Mouse (Mus musculus) c-Kit-positive CD71-negative TER-119-negative erythroid progenitor cells, embryonic 14.5 days (primary cell): Measurements from ENCODE around the gene Sec31a.
A peak's percentile ranks its signal among the peaks of the same experiment; 100 is the strongest.
"Not testable (repeated sequence)": the region's sequence is repeated elsewhere in the genome, so short reads cannot be mapped to it uniquely, and the experiment has no call there.

ENCODE experiments used
- DNase-seq: peaks from one replicate; pipeline ENCODE4 v3.0.0-alpha.2; 2013; ENCODE audit warnings: low read depth

The Sec31a gene

GRCm38 (mm10) chr5:100415761-100416590, at the start of gene Sec31a:
Gene Sec31a, minus strand, starts transcription at chr5:100416234.
- peak; percentile 90 for DNase-seq

- no peak for DNase-seq
Observed at GRCm38 (mm10) chr5:100462374-100462773, 46.3 kb upstream of the Sec31a start.

GRCm38 (mm10) chr5:100461526-100461925, 45.5 kb upstream of the Sec31a start:
- no peak for DNase-seq

GRCm38 (mm10) chr5:100459468-100459867, 43.4 kb upstream of the Sec31a start:
- no peak for DNase-seq

GRCm38 (mm10) chr5:100451871-100452270, 35.8 kb upstream of the Sec31a start:
- DNase-seq, result no peak

GRCm38 (mm10) chr5:100438796-100439195, 22.8 kb upstream of the Sec31a start:
- no peak for DNase-seq

- DNase-seq, result no peak
Observed at GRCm38 (mm10) chr5:100437917-100438316, 21.9 kb upstream of the Sec31a start.

- no peak for DNase-seq
Observed at GRCm38 (mm10) chr5:100437086-100437485, 21.1 kb upstream of the Sec31a start.

GRCm38 (mm10) chr5:100430966-100431365, 14.9 kb upstream of the Sec31a start:
- DNase-seq, result no peak

- DNase-seq, result no peak
Observed at GRCm38 (mm10) chr5:100430076-100430390, 14.0 kb upstream of the Sec31a start.

- peak; percentile 93 for DNase-seq
Observed at GRCm38 (mm10) chr5:100429344-100430075, 13.5 kb upstream of the Sec31a start.

GRCm38 (mm10) chr5:100428734-100429343, 12.8 kb upstream of the Sec31a start:
- no peak for DNase-seq

GRCm38 (mm10) chr5:100428031-100428733, 12.1 kb upstream of the Sec31a start:
- no peak for DNase-seq

GRCm38 (mm10) chr5:100427276-100427675, 11.2 kb upstream of the Sec31a start:
- DNase-seq, result no peak

- DNase-seq, result not testable (repeated sequence)
Observed at GRCm38 (mm10) chr5:100425823-100426222, 9.8 kb upstream of the Sec31a start.

GRCm38 (mm10) chr5:100424252-100424651, 8.2 kb upstream of the Sec31a start:
- no peak for DNase-seq

GRCm38 (mm10) chr5:100423626-100424025, 7.6 kb upstream of the Sec31a start:
- DNase-seq, result no peak

- no peak for DNase-seq
Observed at GRCm38 (mm10) chr5:100418861-100419260, 2.8 kb upstream of the Sec31a start.

- DNase-seq, result no peak
Observed at GRCm38 (mm10) chr5:100418077-100418476, 2.0 kb upstream of the Sec31a start.

- no peak for DNase-seq
Observed at GRCm38 (mm10) chr5:100414474-100415196, 1.4 kb downstream of the Sec31a start.

- no peak for DNase-seq
Observed at GRCm38 (mm10) chr5:100412886-100413285, 3.1 kb downstream of the Sec31a start.

- no peak for DNase-seq
Observed at GRCm38 (mm10) chr5:100410281-100410680, 5.8 kb downstream of the Sec31a start.
